Mouse (Mus musculus) splenic B cell, adult 2 months (primary cell): ENCODE measurements around the gene Impdh1.

Source experiments
- DNase-seq: peaks from one replicate; pipeline ENCODE4 v3.0.0-alpha.2; 2011; ENCODE audit warnings: low read depth, low spot score
- H3K27me3 ChIP-seq: 2 replicates; pipeline ENCODE4 v1.6.1; 2012; ENCODE audit warnings: mild to moderate bottlenecking, low read length, moderate library complexity, mixed read lengths; ENCODE audit not compliant: control insufficient read depth, poor library complexity, insufficient read depth, severe bottlenecking
- H3K36me3 ChIP-seq: 2 replicates; pipeline ENCODE4 v1.6.1; 2012; ENCODE audit warnings: mild to moderate bottlenecking, low read length, moderate library complexity, mixed read lengths; ENCODE audit not compliant: control insufficient read depth, poor library complexity, insufficient read depth, severe bottlenecking

The Impdh1 gene

GRCm38 (mm10) chr6:29215881-29216501 is at the start of gene Impdh1:
Gene Impdh1, minus strand, starts transcription at chr6:29216364.
- DNase-seq, result peak; percentile 84
- Histone ChIP-seq H3K36me3 (no peaks in the 10 kb centered on the region), H3K27me3 (no peaks in the 10 kb centered on the region)

- DNase-seq, result peak; percentile 63
- H3K36me3 ChIP-seq, result no peaks in the 10 kb centered on the region
Measured at GRCm38 (mm10) chr6:29264456-29264781, 48.3 kb upstream of the Impdh1 start.

GRCm38 (mm10) chr6:29263650-29264455 is 47.7 kb upstream of the Impdh1 start:
- no peaks in the 10 kb centered on the region for H3K27me3 ChIP-seq
- DNase-seq, result no peak
- no peaks in the 10 kb centered on the region for H3K36me3 ChIP-seq

More at GRCm38 (mm10) chr6:29264456-29264781, 48.3 kb upstream of the Impdh1 start:
- H3K27me3 ChIP-seq, result no peaks in the 10 kb centered on the region

- DNase-seq, result no peak
- Histone ChIP-seq H3K27me3 (no peaks in the 10 kb centered on the region), H3K36me3 (no peaks in the 10 kb centered on the region)
Measured at GRCm38 (mm10) chr6:29261831-29262230, 45.7 kb upstream of the Impdh1 start.

GRCm38 (mm10) chr6:29259418-29259817 is 43.3 kb upstream of the Impdh1 start:
- no peaks in the 10 kb centered on the region for H3K36me3 ChIP-seq
- peak; percentile 19 for DNase-seq
- H3K27me3 ChIP-seq, result no peaks in the 10 kb centered on the region

GRCm38 (mm10) chr6:29247072-29247471 is 30.9 kb upstream of the Impdh1 start:
- Histone ChIP-seq H3K36me3 (no peaks in the 10 kb centered on the region), H3K27me3 (no peaks in the 10 kb centered on the region)
- no peak for DNase-seq

- H3K27me3 ChIP-seq, result no peaks in the 10 kb centered on the region
- H3K36me3 ChIP-seq, result no peaks in the 10 kb centered on the region
- peak; percentile 52 for DNase-seq
Measured at GRCm38 (mm10) chr6:29246585-29246984, 30.4 kb upstream of the Impdh1 start.

GRCm38 (mm10) chr6:29246183-29246582 is 30.0 kb upstream of the Impdh1 start:
- H3K36me3 ChIP-seq, result no peaks in the 10 kb centered on the region
- H3K27me3 ChIP-seq, result no peaks in the 10 kb centered on the region
- DNase-seq, result no peak

GRCm38 (mm10) chr6:29245272-29246120 is 29.3 kb upstream of the Impdh1 start:
- peak; percentile 88 for DNase-seq
- Histone ChIP-seq H3K36me3 (no peaks in the 10 kb centered on the region), H3K27me3 (no peaks in the 10 kb centered on the region)

GRCm38 (mm10) chr6:29242265-29242664 is 26.1 kb upstream of the Impdh1 start:
- DNase-seq, result peak; percentile 48
- no peaks in the 10 kb centered on the region for H3K36me3 ChIP-seq
- no peaks in the 10 kb centered on the region for H3K27me3 ChIP-seq

GRCm38 (mm10) chr6:29241697-29242096 is 25.5 kb upstream of the Impdh1 start:
- DNase-seq, result peak; percentile 60
- Histone ChIP-seq H3K36me3 (no peaks in the 10 kb centered on the region), H3K27me3 (no peaks in the 10 kb centered on the region)

GRCm38 (mm10) chr6:29240806-29241205 is 24.6 kb upstream of the Impdh1 start:
- H3K36me3 ChIP-seq, result no peaks in the 10 kb centered on the region
- peak; percentile 85 for DNase-seq
- H3K27me3 ChIP-seq, result no peaks in the 10 kb centered on the region

GRCm38 (mm10) chr6:29234272-29234671 is 18.1 kb upstream of the Impdh1 start:
- no peaks in the 10 kb centered on the region for H3K27me3 ChIP-seq
- DNase-seq, result peak; percentile 72
- no peaks in the 10 kb centered on the region for H3K36me3 ChIP-seq

- Histone ChIP-seq H3K27me3 (no peaks in the 10 kb centered on the region), H3K36me3 (no peaks in the 10 kb centered on the region)
- DNase-seq, result no peak
Measured at GRCm38 (mm10) chr6:29233710-29234109, 17.5 kb upstream of the Impdh1 start.

GRCm38 (mm10) chr6:29232321-29232720 is 16.2 kb upstream of the Impdh1 start:
- no peaks in the 10 kb centered on the region for H3K36me3 ChIP-seq
- no peaks in the 10 kb centered on the region for H3K27me3 ChIP-seq
- peak; percentile 41 for DNase-seq
